Mouse (Mus musculus) CH12.LX (cell line): Measurements from ENCODE around the gene Bhlhe41. TPM values are rescaled to one million over a fixed set of nuclear protein-coding genes. Genes with fewer than 3 reads are reported as not detected.

ENCODE experiments used
- DNase-seq: peaks from one replicate; pipeline ENCODE4 v3.0.0-alpha.2; 2013; ENCODE audit errors: extremely low read depth
- H3K27ac ChIP-seq: 2 replicates; pipeline ENCODE4 v1.5.1; 2012; ENCODE audit warnings: low read depth, mild to moderate bottlenecking, control low read depth, moderate library complexity; ENCODE audit not compliant: insufficient read depth
- H3K27me3 ChIP-seq: replicated peaks from 2 replicates; pipeline ENCODE3; 2012; ENCODE audit warnings: inconsistent platforms
- H3K36me3 ChIP-seq, 2 experiments: replicated peaks in 1 of 2; 2 replicates each; pipeline versions ENCODE3 to v1.6.1; 2012; ENCODE audit warnings: inconsistent platforms in 1 of 2, low read length in 1 of 2, mild to moderate bottlenecking in 1 of 2, mixed read lengths in 1 of 2, moderate library complexity in 1 of 2; ENCODE audit not compliant: control insufficient read depth in 1 of 2, insufficient read depth in 1 of 2
- H3K4me1 ChIP-seq, 2 experiments: 2 replicates each; pipeline ENCODE4 v1.6.1; 2012; ENCODE audit warnings: inconsistent platforms in 1 of 2, moderate library complexity in 1 of 2; ENCODE audit not compliant: insufficient read depth in 2 of 2, control insufficient read depth in 1 of 2
- H3K4me2 ChIP-seq: 2 replicates; pipeline ENCODE4 v1.6.1; 2012; ENCODE audit warnings: low read depth, mild to moderate bottlenecking, control low read depth; ENCODE audit not compliant: poor library complexity, insufficient read depth, severe bottlenecking
- H3K4me3 ChIP-seq, 3 experiments: fragments of 150-350 bp in 1 of 3; sonication (generic) in 1 of 3; replicated peaks in 1 of 3; 2 replicates each; pipeline versions ENCODE3 to v1.5.1; 2011 to 2012; ENCODE audit warnings: low read depth in 2 of 3, low read length in 2 of 3, mild to moderate bottlenecking in 2 of 3, moderate library complexity in 2 of 3, control low read depth in 1 of 3, improper control_type of control experiment in 1 of 3, inconsistent platforms in 1 of 3, mixed read lengths in 1 of 3; ENCODE audit not compliant: poor library complexity in 1 of 3
- H3K79me2 ChIP-seq: replicated peaks from 2 replicates; pipeline ENCODE4 v1.6.1; 2012; ENCODE audit warnings: mild to moderate bottlenecking, moderate library complexity; ENCODE audit not compliant: control insufficient read depth, poor library complexity, insufficient read depth, severe bottlenecking; ENCODE audit errors: extremely low read depth
- H3K9ac ChIP-seq: 2 replicates; pipeline ENCODE4 v1.6.1; 2012; ENCODE audit warnings: low read depth, mild to moderate bottlenecking, control low read depth, moderate library complexity; ENCODE audit not compliant: insufficient read depth
- H3K9me3 ChIP-seq: replicated peaks from 2 replicates; pipeline ENCODE3; 2012; ENCODE audit warnings: low read length, inconsistent platforms, mixed read lengths
- BHLHE40 ChIP-seq: IDR thresholded peaks from 2 replicates; pipeline ENCODE4 v1.6.1; 2011; ENCODE audit warnings: mild to moderate bottlenecking, low read depth, low read length, improper control_type of control experiment
- CHD1 ChIP-seq: IDR thresholded peaks from 2 replicates; pipeline ENCODE4 v1.6.1; 2012; ENCODE audit warnings: low read depth, low read length, improper control_type of control experiment, inconsistent platforms
- CHD2 ChIP-seq: IDR thresholded peaks from 2 replicates; pipeline ENCODE4 v1.6.1; 2011; ENCODE audit warnings: low read length, improper control_type of control experiment
- CTCF ChIP-seq, 2 experiments: IDR thresholded peaks in 1 of 2; conservative IDR thresholded peaks in 1 of 2; 2 replicates each; pipeline ENCODE4 v1.5.1; 2011 to 2012; ENCODE audit warnings: low read depth in 2 of 2, low read length in 2 of 2, improper control_type of control experiment in 1 of 2, inconsistent platforms in 1 of 2, mild to moderate bottlenecking in 1 of 2, moderate library complexity in 1 of 2
- E2F4 ChIP-seq: IDR thresholded peaks from 2 replicates; pipeline ENCODE4 v1.6.1; 2011; ENCODE audit warnings: low read depth, low read length, improper control_type of control experiment; ENCODE audit not compliant: insufficient replicate concordance
- ELF1 ChIP-seq: IDR thresholded peaks from 2 replicates; pipeline ENCODE4 v1.6.1; 2014; ENCODE audit warnings: low read depth, mild to moderate bottlenecking, inconsistent platforms, low read length, improper control_type of control experiment
- EP300 ChIP-seq: IDR thresholded peaks from 2 replicates; pipeline ENCODE4 v1.6.1; 2011; ENCODE audit warnings: low read length, improper control_type of control experiment
- ETS1 ChIP-seq: conservative IDR thresholded peaks from 2 replicates; pipeline ENCODE4 v1.6.1; 2012; ENCODE audit warnings: low read depth, mild to moderate bottlenecking, inconsistent platforms, low read length, improper control_type of control experiment, moderate library complexity
- GABPA ChIP-seq: IDR thresholded peaks from 2 replicates; pipeline ENCODE4 v1.6.1; 2012; ENCODE audit warnings: low read depth, low read length, improper control_type of control experiment, inconsistent platforms; ENCODE audit not compliant: insufficient replicate concordance
- HCFC1 ChIP-seq: IDR thresholded peaks from 2 replicates; pipeline ENCODE4 v1.6.1; 2012; ENCODE audit warnings: low read depth, mild to moderate bottlenecking, inconsistent platforms, low read length, improper control_type of control experiment
- IRF4 ChIP-seq: IDR thresholded peaks from 2 replicates; pipeline ENCODE4 v1.6.1; 2014; ENCODE audit warnings: low read depth, mild to moderate bottlenecking, inconsistent platforms, low read length, improper control_type of control experiment
- JUN ChIP-seq: IDR thresholded peaks from 2 replicates; pipeline ENCODE4 v1.6.1; 2011; ENCODE audit warnings: low read depth, mild to moderate bottlenecking, low read length, improper control_type of control experiment, moderate library complexity; ENCODE audit not compliant: insufficient read depth
- JUND ChIP-seq: conservative IDR thresholded peaks from 2 replicates; pipeline ENCODE4 v1.6.1; 2011; ENCODE audit warnings: low read depth, low read length, improper control_type of control experiment
- KAT2A ChIP-seq: IDR thresholded peaks from 2 replicates; pipeline ENCODE4 v1.6.1; 2012; ENCODE audit warnings: low read length, improper control_type of control experiment, inconsistent platforms; ENCODE audit not compliant: insufficient replicate concordance
- MAFK ChIP-seq: IDR thresholded peaks from 2 replicates; pipeline ENCODE4 v1.6.1; 2011; ENCODE audit warnings: low read length, improper control_type of control experiment; ENCODE audit not compliant: insufficient replicate concordance
- MAX ChIP-seq: IDR thresholded peaks from 2 replicates; pipeline ENCODE4 v1.6.1; 2011; ENCODE audit warnings: low read length, improper control_type of control experiment
- MAZ ChIP-seq: IDR thresholded peaks from 2 replicates; pipeline ENCODE4 v1.6.1; 2012; ENCODE audit warnings: low read depth, mild to moderate bottlenecking, inconsistent platforms, low read length, improper control_type of control experiment, moderate library complexity
- MEF2A ChIP-seq: IDR thresholded peaks from 2 replicates; pipeline ENCODE4 v1.6.1; 2014; ENCODE audit warnings: low read depth, mild to moderate bottlenecking, inconsistent platforms, low read length, improper control_type of control experiment, borderline replicate concordance
- MXI1 ChIP-seq: IDR thresholded peaks from 2 replicates; pipeline ENCODE4 v1.6.1; 2011; ENCODE audit warnings: mild to moderate bottlenecking, low read depth, low read length, improper control_type of control experiment
- MYC ChIP-seq: IDR thresholded peaks from 2 replicates; pipeline ENCODE4 v1.6.1; 2011; ENCODE audit warnings: low read depth, mild to moderate bottlenecking, improper control_type of control experiment, low read length
- NELFE ChIP-seq: IDR thresholded peaks from 2 replicates; pipeline ENCODE4 v1.6.1; 2011; ENCODE audit warnings: low read depth, low read length, improper control_type of control experiment
- NRF1 ChIP-seq: IDR thresholded peaks from 2 replicates; pipeline ENCODE4 v1.6.1; 2014; ENCODE audit warnings: low read depth, mild to moderate bottlenecking, inconsistent platforms, low read length, improper control_type of control experiment, moderate library complexity
- PAX5 ChIP-seq: IDR thresholded peaks from 2 replicates; pipeline ENCODE4 v1.6.1; 2012; ENCODE audit warnings: low read length, inconsistent platforms, mixed read lengths
- POLR2A ChIP-seq: IDR thresholded peaks from 2 replicates; pipeline ENCODE4 v1.6.1; 2011; ENCODE audit warnings: low read depth, mild to moderate bottlenecking, improper control_type of control experiment, low read length
- POLR2AphosphoS2 ChIP-seq: IDR thresholded peaks from 2 replicates; pipeline ENCODE4 v1.6.1; 2011; ENCODE audit warnings: low read depth, low read length, improper control_type of control experiment
- RAD21 ChIP-seq: IDR thresholded peaks from 2 replicates; pipeline ENCODE4 v1.6.1; 2011; ENCODE audit warnings: low read depth, mild to moderate bottlenecking, low read length, improper control_type of control experiment, moderate library complexity
- RCOR1 ChIP-seq: conservative IDR thresholded peaks from 2 replicates; pipeline ENCODE4 v1.6.1; 2012; ENCODE audit warnings: low read depth, mild to moderate bottlenecking, inconsistent platforms, low read length, improper control_type of control experiment
- SIN3A ChIP-seq: IDR thresholded peaks from 2 replicates; pipeline ENCODE4 v1.6.1; 2012; ENCODE audit warnings: low read length, improper control_type of control experiment, inconsistent platforms
- SMC3 ChIP-seq: IDR thresholded peaks from 2 replicates; pipeline ENCODE4 v1.6.1; 2011; ENCODE audit warnings: low read depth, low read length, improper control_type of control experiment
- TBP ChIP-seq: conservative IDR thresholded peaks from 2 replicates; pipeline ENCODE4 v1.6.1; 2011; ENCODE audit warnings: low read depth, low read length, improper control_type of control experiment
- TCF12 ChIP-seq: IDR thresholded peaks from 2 replicates; pipeline ENCODE4 v1.6.1; 2014; ENCODE audit warnings: low read depth, mild to moderate bottlenecking, inconsistent platforms, low read length, improper control_type of control experiment
- UBTF ChIP-seq: IDR thresholded peaks from 2 replicates; pipeline ENCODE4 v1.6.1; 2012; ENCODE audit warnings: low read depth, mild to moderate bottlenecking, inconsistent platforms, low read length, improper control_type of control experiment, moderate library complexity
- USF1 ChIP-seq: IDR thresholded peaks from 2 replicates; pipeline ENCODE4 v1.6.1; 2014; ENCODE audit warnings: low read depth, mild to moderate bottlenecking, inconsistent platforms, low read length, improper control_type of control experiment
- USF2 ChIP-seq: conservative IDR thresholded peaks from 2 replicates; pipeline ENCODE4 v1.6.1; 2011; ENCODE audit warnings: low read depth, low read length, improper control_type of control experiment
- ZC3H11A ChIP-seq: IDR thresholded peaks from 2 replicates; pipeline ENCODE4 v1.6.1; 2012; ENCODE audit warnings: low read depth, mild to moderate bottlenecking, inconsistent platforms, low read length, improper control_type of control experiment
- ZKSCAN1 ChIP-seq: IDR thresholded peaks from 2 replicates; pipeline ENCODE4 v1.6.1; 2012; ENCODE audit warnings: low read depth, inconsistent platforms, low read length, improper control_type of control experiment, borderline replicate concordance
- ZMIZ1 ChIP-seq: IDR thresholded peaks from 2 replicates; pipeline ENCODE4 v1.6.1; 2012; ENCODE audit warnings: low read depth, mild to moderate bottlenecking, inconsistent platforms, low read length, improper control_type of control experiment
- ZNF384 ChIP-seq: IDR thresholded peaks from 2 replicates; pipeline ENCODE4 v1.6.1; 2012; ENCODE audit warnings: low read depth, low read length, improper control_type of control experiment, inconsistent platforms
- dilution Hi-C: fragments of 300-500 bp; cut with MboI; formaldehyde crosslinking; loops from 2 replicates; pipeline ENCODE4 v1.14.3; 2020; ENCODE audit warnings: low sequenced_read_pairs; ENCODE audit not compliant: extremely low pct_unique_long_range_greater_than_20kb, extremely low pct_ligation_motif_present
- in situ Hi-C: fragments of 300-500 bp; cut with MboI; formaldehyde crosslinking; loops from 3 replicates; pipeline ENCODE4 v1.14.3; 2019; ENCODE audit warnings: low sequenced_read_pairs, low pct_ligation_motif_present, low pct_unique_long_range_greater_than_20kb, mixed read lengths
- polyA plus RNA-seq: library from polyadenylated mRNA; unstranded; fragments of >175 nt; gene quantifications from 2 replicates; pipeline ENCODE4 v1.2.1, GENCODE M21; 2012; ENCODE audit warnings: low read depth; ENCODE audit not compliant: insufficient read length
- total RNA-seq, 2 experiments: library from RNA; depleted of rRNA; stranded (reverse); fragments of 300-350 nt in 1 of 2; fragments of >200 nt in 1 of 2; gene quantifications; 2 replicates each; pipeline ENCODE4 v1.2.3; 2012 to 2014

The Bhlhe41 gene
- total and polyA plus RNA-seq, 3 experiments: 12.5 to 105 (median 12.6) TPM

DNA sequence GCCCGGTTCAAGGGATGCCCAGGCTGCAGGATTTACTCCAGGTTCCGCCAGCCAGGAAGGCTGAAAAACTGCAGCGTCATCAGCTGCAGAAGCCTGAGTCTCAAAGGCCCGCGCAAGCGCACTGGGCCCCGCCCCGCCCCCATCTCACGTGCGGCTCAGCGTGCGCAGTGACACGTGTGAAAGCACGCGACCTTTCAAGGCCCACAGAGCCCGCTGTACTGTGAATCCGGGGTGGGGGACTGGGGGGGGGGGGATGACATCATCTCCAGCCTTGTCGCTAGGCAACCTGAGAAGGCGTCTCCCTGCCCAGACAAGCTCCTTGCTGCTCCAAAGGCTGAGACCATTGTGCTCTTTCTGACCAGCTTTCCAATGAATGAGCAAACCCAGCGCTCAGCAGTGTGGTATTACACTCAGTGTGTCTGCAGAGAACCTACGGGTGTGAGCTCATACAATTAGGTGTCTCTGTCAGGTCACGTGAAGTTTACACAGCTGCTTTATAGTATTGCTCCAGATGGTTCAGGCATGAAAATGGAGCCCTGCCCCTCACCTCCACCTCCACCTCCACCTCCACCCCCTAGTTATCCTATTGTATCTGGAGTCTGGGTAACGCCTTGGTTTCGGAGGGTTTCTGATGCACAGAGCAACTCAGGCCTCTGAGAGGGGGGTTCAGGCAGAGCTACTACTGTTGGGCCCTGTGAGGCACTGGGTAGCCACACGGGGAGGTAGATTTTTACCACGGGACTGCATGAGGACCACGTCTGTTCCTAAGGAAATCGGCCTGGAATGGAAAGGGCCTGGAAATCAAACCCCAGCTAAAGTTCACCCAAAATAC, 9.4 kb downstream of the Bhlhe41 start:
- TF ChIP-seq RAD21 (no peak), CHD1 (no peak), ZMIZ1 (0 out of 2 replicates have a peak, but pooled peaks have one; percentile 53), MAZ (peak; percentile 53; the same call in 1 of the 2 replicates), CTCF (conservative IDR thresholded peaks at IDR 0.05 in 1 of 2, IDR thresholded peaks at IDR 0.05 in 1 of 2; ENCODE audit: low read depth in 2 of 2, low read length in 2 of 2) (no peak), ELF1 (no peak), MAFK (peak; percentile 86), EP300 (no peak), RCOR1 (no peak; the same call in 1 of the 2 replicates), IRF4 (peak; percentile 53; the same call in 1 of the 2 replicates), BHLHE40 (peak; percentile 100), NRF1 (peak; percentile 83), USF2 (no peak; the same call in 1 of the 2 replicates), GABPA (no peak), SIN3A (no peak), TCF12 (peak; percentile 67; the same call in 1 of the 2 replicates), SMC3 (no peak), USF1 (no peak), POLR2A (no peak; the same call in 1 of the 2 replicates), POLR2AphosphoS2 (0 out of 2 replicates have a peak, but pooled peaks have one; percentile 19), CHD2 (no peak), MXI1 (0 out of 2 replicates have a peak, but pooled peaks have one; percentile 39), ZC3H11A (no peak), JUN (no peak), E2F4 (no peak), NELFE (no peak), PAX5 (no peak), TBP (no peak), MAX (peak; percentile 58), MYC (peak; percentile 26; the same call in 1 of the 2 replicates), HCFC1 (0 out of 2 replicates have a peak, but pooled peaks have one; percentile 9), ZNF384 (no peak), ETS1 (peak; percentile 91), KAT2A (no peak), ZKSCAN1 (no peak), MEF2A (peak; percentile 22; the same call in 1 of the 2 replicates), JUND (no peak; the same call in 1 of the 2 replicates), UBTF (no peak)
- Histone ChIP-seq H3K79me2 (peaks cover 22% of the 10 kb centered on the region), H3K36me3 (peaks cover 2 to 41% of the 10 kb centered on the region in 2 experiments), H3K4me1 (peaks cover 26 to 92% of the 10 kb centered on the region in 2 experiments), H3K27ac (peak overlapping the region; percentile 27; the same call in 1 of the 2 replicates), H3K4me2 (no peak overlapping the region), H3K27me3 (no peaks in the 10 kb centered on the region), H3K9ac (no peak overlapping the region), H3K9me3 (no peaks in the 10 kb centered on the region), H3K4me3 (no peak overlapping the region)
- dilution Hi-C loops (no loop called here), in situ Hi-C loops (loop anchor here (5.0 kb wide), 1 partner anchor 36 kb away; no protein-coding TSS in a partner anchor)
- peak; percentile 77 for DNase-seq
